Mouse (Mus musculus) neural tube, embryonic 13.5 days (tissue): Measurements from ENCODE around the gene Sema6c. TPM values are rescaled to one million over a fixed set of nuclear protein-coding genes. Genes with fewer than 3 reads are reported as not detected.
A peak's percentile ranks its signal among the peaks of the same experiment; 100 is the strongest.
"Not testable (repeated sequence)": the region's sequence is repeated elsewhere in the genome, so short reads cannot be mapped to it uniquely, and the experiment has no call there.

Experiments
- ATAC-seq: fragments of 200-750 bp; cut with Nextera tagmentation; 2 replicates; pipeline ENCODE4 v1.8.0; 2017; ENCODE audit warnings: low read depth, mild to moderate bottlenecking, moderate TSS enrichment, moderate library complexity
- H3K27ac ChIP-seq: fragments of 300-500 bp; sonication (generic); replicated peaks from 2 replicates; pipeline ENCODE4 v1.5.1; 2015; ENCODE audit warnings: moderate library complexity, mild to moderate bottlenecking, inconsistent platforms
- H3K27me3 ChIP-seq: fragments of 300-500 bp; sonication (generic); 2 replicates; pipeline ENCODE4 v1.6.1; 2015; ENCODE audit warnings: mild to moderate bottlenecking, inconsistent platforms
- H3K36me3 ChIP-seq: fragments of 300-500 bp; sonication (generic); 2 replicates; pipeline ENCODE4 v1.6.1; 2015; ENCODE audit warnings: mild to moderate bottlenecking, inconsistent platforms
- H3K4me1 ChIP-seq: fragments of 300-500 bp; sonication (generic); replicated peaks from 2 replicates; pipeline ENCODE4 v1.6.1; 2015; ENCODE audit warnings: inconsistent platforms
- H3K4me2 ChIP-seq: fragments of 300-500 bp; sonication (generic); 2 replicates; pipeline ENCODE4 v1.6.1; 2015; ENCODE audit warnings: inconsistent platforms, mild to moderate bottlenecking, moderate library complexity
- H3K4me3 ChIP-seq: fragments of 300-500 bp; sonication (generic); 2 replicates; pipeline ENCODE4 v1.5.1; 2015; ENCODE audit warnings: mild to moderate bottlenecking, inconsistent platforms
- H3K9ac ChIP-seq: fragments of 300-500 bp; sonication (generic); 2 replicates; pipeline ENCODE4 v1.6.1; 2015; ENCODE audit warnings: moderate library complexity, mild to moderate bottlenecking, inconsistent platforms
- H3K9me3 ChIP-seq: fragments of 300-500 bp; sonication (generic); 2 replicates; pipeline ENCODE4 v1.6.1; 2016; ENCODE audit warnings: inconsistent platforms
- whole genome bisulfite sequencing: fragments of 180-500 bp; shearing (Covaris S2); methylation state at CpG from one replicate; pipeline ENCODE4 v1.1.7; 2015; 5-methylcytosine and 5-hydroxymethylcytosine counted together
- polyA plus RNA-seq: library from polyadenylated mRNA; unstranded; fragments of >200 nt; fragmentation: Nextera tagmentation; extraction: Ambion mirVana; gene quantifications from 2 replicates; pipeline ENCODE4 v1.2.1, GENCODE M21; 2015

Gene Sema6c
- 33.8 and 34.3 TPM in 2 replicates for polyA plus RNA-seq

DNA sequence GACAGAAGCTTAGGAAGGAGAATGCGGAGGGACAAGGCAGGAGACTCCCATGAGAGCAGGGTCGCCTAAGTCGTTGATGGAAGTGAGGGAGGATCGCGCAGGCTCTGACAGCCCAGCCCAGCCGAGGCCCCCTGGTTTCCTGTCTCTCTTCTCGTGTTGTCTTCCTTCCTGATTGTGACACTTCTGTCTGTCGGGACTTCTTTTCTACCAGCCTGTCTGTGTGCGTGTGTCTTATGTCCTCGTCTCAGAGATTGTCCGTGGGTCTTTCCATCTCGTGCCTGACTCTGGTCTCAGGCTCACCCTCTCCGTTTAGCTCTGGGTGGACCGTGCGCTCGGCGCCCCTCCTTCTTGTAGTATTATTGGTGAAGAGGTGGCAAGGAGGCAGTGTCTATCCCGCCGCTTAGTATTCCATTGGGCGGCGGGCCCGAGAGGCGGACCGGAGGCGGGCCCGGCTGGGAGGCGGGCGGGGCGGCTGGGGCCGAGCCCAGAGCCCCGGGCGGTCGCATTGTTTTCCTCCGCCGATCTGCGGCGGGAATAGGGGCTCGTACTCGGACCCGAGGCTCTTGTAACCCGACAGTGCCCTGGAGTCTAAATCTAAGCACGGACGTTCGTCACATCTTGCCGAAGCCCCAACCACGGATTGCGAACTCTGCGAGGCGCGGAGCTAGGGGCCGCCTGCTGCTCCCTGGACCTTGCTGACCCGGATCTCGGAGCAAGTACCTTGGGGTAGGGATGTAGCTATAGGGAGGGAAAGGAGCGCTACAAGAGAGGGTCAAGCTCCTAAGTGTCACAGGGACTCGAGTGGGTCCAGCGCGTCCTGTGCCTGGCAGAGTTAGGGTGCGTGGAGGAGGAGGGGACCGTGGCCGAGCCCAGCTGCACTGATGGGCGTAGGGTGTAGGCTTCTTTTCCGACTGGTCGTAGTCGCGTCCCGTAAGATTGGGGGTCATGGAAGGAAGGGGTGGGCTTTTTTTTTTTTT, at the start of gene Sema6c:
Sema6c (plus strand) TSS at position 471 of the 977 bp plus-strand sequence.
- Histone ChIP-seq H3K36me3 (peaks cover 20% of the 10 kb centered on the region), H3K4me1 (peaks cover 46% of the 10 kb centered on the region), H3K4me3 (peak within 1 kb of the TSS; percentile 91), H3K9ac (peak within 1 kb of the TSS; percentile 97), H3K27me3 (no peaks in the 10 kb centered on the region), H3K4me2 (peak within 1 kb of the TSS; percentile 84), H3K9me3 (no peaks in the 10 kb centered on the region), H3K27ac (peak within 1 kb of the TSS; percentile 89)
- peak; percentile 96 for ATAC-seq
- WGBS = under 1% methylated on average over 66 of the region's 66 CpGs

DNA sequence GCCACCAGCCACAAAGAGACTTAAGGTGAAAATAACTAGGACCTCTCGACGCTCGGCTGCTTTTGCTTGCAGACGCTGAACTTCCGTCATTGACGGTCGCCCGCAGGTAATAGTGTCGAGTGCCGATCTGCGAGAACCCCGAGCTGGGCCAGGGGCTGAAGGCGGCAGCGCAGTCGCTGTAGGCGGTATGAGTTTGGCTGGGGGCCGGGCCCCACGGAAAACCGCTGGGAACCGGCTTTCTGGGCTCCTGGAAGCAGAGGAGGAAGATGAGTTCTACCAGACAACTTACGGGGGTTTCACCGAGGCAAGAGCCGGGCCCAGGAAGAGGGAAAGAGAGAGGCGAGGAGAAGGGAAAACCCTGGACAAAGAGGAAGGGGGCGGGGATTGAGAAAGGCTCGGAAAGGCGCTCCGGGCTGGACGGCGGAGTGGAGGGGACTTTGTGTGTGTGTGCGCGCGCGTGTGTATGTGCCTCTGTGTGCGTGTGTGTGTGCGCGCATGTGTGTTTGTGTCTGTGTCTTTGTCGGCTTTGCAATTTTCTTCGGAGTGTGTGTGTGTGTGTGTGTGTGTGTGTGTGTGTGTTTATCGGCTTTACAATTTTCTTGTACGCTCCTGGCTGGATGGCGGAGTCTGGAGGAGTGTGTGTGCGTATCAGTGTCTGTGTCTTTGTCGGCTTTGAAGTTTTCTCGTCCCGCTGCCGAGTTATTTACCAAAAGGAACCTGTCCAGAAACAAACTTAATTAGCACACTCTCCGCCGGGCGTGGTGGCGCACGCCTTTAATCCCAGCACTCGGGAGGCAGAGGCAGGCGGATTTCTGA, 49.1 kb upstream of the Sema6c start, which contains the start of gene Vps72:
Vps72 (plus strand) TSS at position 112 of the 816 bp plus-strand sequence.
- peak; percentile 57 for ATAC-seq
- Histone ChIP-seq H3K27ac (peak within 1 kb of the TSS; percentile 98), H3K9ac (peak within 1 kb of the TSS; percentile 90), H3K9me3 (no peaks in the 10 kb centered on the region), H3K4me1 (peaks cover 19% of the 10 kb centered on the region), H3K4me2 (peak within 1 kb of the TSS; percentile 54), H3K27me3 (no peaks in the 10 kb centered on the region), H3K36me3 (peaks cover 17% of the 10 kb centered on the region), H3K4me3 (peak within 1 kb of the TSS; percentile 81)
- WGBS = under 1% methylated on average over 54 of the region's 54 CpGs

DNA sequence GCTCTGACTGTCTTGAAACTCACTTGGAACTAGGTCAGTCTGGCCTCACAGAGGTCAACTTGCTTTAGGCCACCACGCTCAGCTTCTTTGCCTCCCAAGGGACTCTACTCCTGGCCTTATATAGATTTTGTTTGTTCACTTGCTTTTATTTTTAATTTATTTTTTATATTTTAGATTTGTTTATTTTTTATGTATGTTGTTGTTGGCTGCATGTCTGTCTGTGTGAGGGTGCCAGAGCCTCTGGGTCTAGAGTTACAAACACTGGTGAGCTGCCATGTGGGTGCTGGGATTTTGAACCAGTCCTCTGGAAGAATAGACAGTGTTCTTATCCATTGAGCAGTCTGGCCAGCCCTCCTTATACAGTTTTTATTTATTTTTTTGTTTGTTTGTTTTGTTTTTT, 47.5 kb upstream of the Sema6c start:
- Histone ChIP-seq H3K36me3 (peaks cover 31% of the 10 kb centered on the region), H3K9ac (0 out of 2 replicates have a peak overlapping the region, but pooled peaks have one; percentile 13), H3K27me3 (no peaks in the 10 kb centered on the region), H3K4me2 (peak overlapping the region; percentile 54), H3K27ac (no peak overlapping the region), H3K9me3 (no peaks in the 10 kb centered on the region), H3K4me1 (peaks cover 19% of the 10 kb centered on the region), H3K4me3 (peak overlapping the region; percentile 81)
- 84% methylated on average over 1 of the region's 1 CpGs for WGBS
- ATAC-seq = no peak

DNA sequence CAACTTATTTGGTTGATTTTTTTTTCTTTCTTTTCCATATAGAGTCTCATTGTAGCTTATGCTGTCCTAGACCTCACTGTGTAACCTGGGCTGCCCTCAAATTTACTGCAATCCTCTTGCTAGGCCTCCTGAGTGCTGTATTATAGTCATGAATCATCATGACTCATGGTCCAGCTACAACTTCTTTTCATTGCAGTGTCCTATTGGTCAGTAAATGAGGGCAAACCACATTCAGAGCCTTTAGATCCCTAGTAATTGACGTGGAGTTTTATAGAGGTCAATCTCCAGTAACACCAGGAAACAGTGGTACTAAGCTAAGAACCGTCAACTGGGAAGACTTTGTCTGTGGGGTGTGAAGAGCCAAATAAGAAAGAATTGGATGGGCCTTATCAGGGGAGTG, 42.5 kb upstream of the Sema6c start:
- H3K9me3 ChIP-seq = no peaks in the 10 kb centered on the region
- ATAC-seq = no peak
- no peak overlapping the region for H3K27ac ChIP-seq
- WGBS = 58% methylated on average over 2 of the region's 2 CpGs
- H3K36me3 ChIP-seq = peaks cover 81% of the 10 kb centered on the region
- H3K4me2 ChIP-seq = no peak overlapping the region
- no peak overlapping the region for H3K4me3 ChIP-seq
- H3K4me1 ChIP-seq = peaks cover 9% of the 10 kb centered on the region
- no peak overlapping the region for H3K9ac ChIP-seq
- H3K27me3 ChIP-seq = no peaks in the 10 kb centered on the region

DNA sequence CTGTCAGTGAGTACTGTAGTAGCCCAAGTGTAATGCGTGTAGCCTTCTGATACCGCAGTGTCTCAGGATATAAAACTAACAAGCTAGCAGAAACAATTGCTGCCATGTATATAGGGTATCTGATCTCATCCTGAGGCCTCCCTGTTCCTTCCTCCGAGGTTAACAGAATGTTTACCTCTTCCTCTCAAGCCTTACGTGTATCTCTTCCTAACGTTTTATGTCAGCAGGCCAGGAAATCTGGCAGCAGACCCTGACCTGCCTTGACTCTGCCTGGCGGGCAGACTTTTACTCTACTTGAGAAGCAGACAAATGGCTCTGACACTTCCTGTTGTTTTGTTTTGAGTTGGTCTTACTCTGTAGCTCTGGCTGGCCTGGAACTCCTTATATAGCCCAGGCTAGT, 38.7 kb upstream of the Sema6c start:
- 84% methylated on average over 6 of the region's 6 CpGs for WGBS
- peaks cover 16% of the 10 kb centered on the region for H3K4me1 ChIP-seq
- ATAC-seq = no peak
- no peaks in the 10 kb centered on the region for H3K9me3 ChIP-seq
- H3K4me3 ChIP-seq = no peak overlapping the region
- H3K4me2 ChIP-seq = no peak overlapping the region
- H3K27ac ChIP-seq = peak overlapping the region; percentile 56
- H3K27me3 ChIP-seq = no peaks in the 10 kb centered on the region
- H3K9ac ChIP-seq = no peak overlapping the region
- H3K36me3 ChIP-seq = peaks cover 67% of the 10 kb centered on the region

DNA sequence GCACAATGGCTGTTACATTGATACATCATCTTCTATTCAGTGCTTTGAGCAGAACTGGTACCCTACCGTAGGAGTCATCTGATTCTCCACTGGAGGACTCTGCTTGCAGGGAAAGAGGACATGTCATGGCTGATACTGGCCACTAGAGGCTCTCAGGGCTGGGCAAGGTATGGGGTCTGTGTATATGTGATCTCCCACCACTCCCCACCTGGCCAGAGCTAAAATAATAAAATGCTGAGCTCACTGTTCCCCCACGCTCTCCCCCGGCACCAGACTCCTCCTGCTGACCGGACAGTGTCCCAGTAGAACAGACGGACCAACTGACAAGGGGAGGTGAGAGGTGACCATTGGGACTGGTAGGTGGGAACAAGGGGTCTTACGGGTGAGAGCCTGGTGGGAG, 36.0 kb upstream of the Sema6c start, which contains the start of gene Tmod4:
Tmod4 (plus strand) TSS at position 231 of the 400 bp plus-strand sequence.
- H3K4me2 ChIP-seq = no peak within 1 kb of the TSS
- H3K9ac ChIP-seq = 0 out of 2 replicates have a peak within 1 kb of the TSS, but pooled peaks have one; percentile 12
- H3K27me3 ChIP-seq = no peaks in the 10 kb centered on the region
- H3K9me3 ChIP-seq = no peaks in the 10 kb centered on the region
- H3K36me3 ChIP-seq = peaks cover 48% of the 10 kb centered on the region
- H3K4me1 ChIP-seq = peaks cover 20% of the 10 kb centered on the region
- no peak within 1 kb of the TSS for H3K4me3 ChIP-seq
- ATAC-seq = no peak
- 65% methylated on average over 6 of the region's 6 CpGs for WGBS
- H3K27ac ChIP-seq = peak within 1 kb of the TSS; percentile 54; the same call in 1 of the 2 replicates

DNA sequence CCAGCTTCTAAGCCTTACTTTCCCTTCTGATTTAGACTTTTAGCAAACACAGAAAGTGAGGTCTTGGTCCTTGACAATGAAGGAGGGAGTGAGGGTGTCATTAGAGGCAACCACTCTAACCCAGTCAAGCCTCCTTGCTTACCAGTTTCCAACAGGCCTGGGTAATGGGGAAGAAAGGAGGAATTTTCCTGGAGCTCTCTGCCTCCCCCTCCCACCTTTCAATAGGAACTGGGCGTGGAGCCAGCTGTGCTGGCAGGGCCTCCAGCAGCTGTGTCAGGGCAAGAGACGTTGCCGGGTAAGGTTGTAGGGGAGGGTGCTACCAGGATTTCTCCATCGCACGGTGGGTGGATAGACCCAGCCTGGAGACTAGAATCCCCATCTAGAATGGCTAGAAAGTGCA, 35.3 kb upstream of the Sema6c start:
- peak; percentile 36; the same call in 1 of the 2 replicates for ATAC-seq
- H3K27ac ChIP-seq = peak overlapping the region; percentile 54; the same call in 1 of the 2 replicates
- H3K27me3 ChIP-seq = no peaks in the 10 kb centered on the region
- H3K36me3 ChIP-seq = peaks cover 48% of the 10 kb centered on the region
- H3K9ac ChIP-seq = 0 out of 2 replicates have a peak overlapping the region, but pooled peaks have one; percentile 12
- peaks cover 27% of the 10 kb centered on the region for H3K4me1 ChIP-seq
- no peak overlapping the region for H3K4me2 ChIP-seq
- H3K9me3 ChIP-seq = no peaks in the 10 kb centered on the region
- 20% methylated on average over 5 of the region's 5 CpGs for WGBS
- H3K4me3 ChIP-seq = no peak overlapping the region

DNA sequence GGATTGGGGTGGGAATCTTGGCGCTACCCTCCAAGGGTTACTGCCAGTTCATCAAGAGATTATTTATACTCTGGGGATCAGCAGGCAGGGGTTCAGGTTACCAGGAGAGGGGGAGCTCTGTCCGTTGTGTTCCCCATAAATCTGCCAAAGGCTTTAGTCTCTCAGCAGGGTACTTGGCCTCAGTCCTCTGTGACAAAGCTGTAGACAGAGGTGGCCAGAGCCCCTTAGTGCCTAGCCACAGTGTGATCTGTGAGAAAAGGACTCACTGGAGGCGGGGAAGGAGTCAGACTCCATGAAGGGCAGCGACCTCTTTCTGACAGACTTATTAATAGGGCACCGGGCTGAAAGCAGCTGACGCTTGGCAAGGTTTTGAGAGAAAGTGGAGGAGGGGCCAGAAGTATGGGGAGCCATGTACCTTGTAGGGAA, 31.0 kb upstream of the Sema6c start:
- H3K4me2 ChIP-seq = no peak overlapping the region
- H3K27me3 ChIP-seq = no peaks in the 10 kb centered on the region
- 0 out of 2 replicates have a peak overlapping the region, but pooled peaks have one; percentile 54 for H3K27ac ChIP-seq
- no peak for ATAC-seq
- peaks cover 27% of the 10 kb centered on the region for H3K36me3 ChIP-seq
- no peaks in the 10 kb centered on the region for H3K9me3 ChIP-seq
- 17% methylated on average over 6 of the region's 6 CpGs for WGBS
- peak overlapping the region; percentile 47; the same call in 1 of the 2 replicates for H3K9ac ChIP-seq
- no peak overlapping the region for H3K4me3 ChIP-seq
- H3K4me1 ChIP-seq = peaks cover 36% of the 10 kb centered on the region

DNA sequence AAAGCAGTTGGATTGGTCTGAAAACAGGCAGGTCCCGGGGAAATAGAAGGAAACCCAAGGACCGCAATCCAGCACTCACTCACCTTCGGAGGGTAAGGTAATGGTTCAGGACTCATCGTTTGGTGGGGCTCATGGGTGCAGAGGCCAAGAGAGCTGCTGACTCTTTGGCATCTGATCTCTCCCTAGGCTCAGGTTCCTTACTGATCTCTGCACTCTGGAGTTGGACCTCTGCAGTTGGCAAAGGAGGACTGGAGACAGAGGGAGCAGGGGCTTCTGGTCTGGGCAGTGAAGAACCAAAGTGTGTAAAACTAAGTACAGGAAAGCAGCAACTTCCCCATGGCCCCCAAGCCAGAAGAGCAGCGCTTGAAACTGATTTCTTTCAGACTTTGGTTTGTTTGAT, 30.2 kb upstream of the Sema6c start:
- peaks cover 31% of the 10 kb centered on the region for H3K4me1 ChIP-seq
- H3K36me3 ChIP-seq = peaks cover 27% of the 10 kb centered on the region
- WGBS = 84% methylated on average over 5 of the region's 5 CpGs
- no peak overlapping the region for H3K4me2 ChIP-seq
- no peak for ATAC-seq
- H3K9me3 ChIP-seq = no peaks in the 10 kb centered on the region
- peak overlapping the region; percentile 26; the same call in 1 of the 2 replicates for H3K9ac ChIP-seq
- H3K4me3 ChIP-seq = no peak overlapping the region
- H3K27me3 ChIP-seq = no peaks in the 10 kb centered on the region
- H3K27ac ChIP-seq = no peak overlapping the region; the same call in 1 of the 2 replicates

DNA sequence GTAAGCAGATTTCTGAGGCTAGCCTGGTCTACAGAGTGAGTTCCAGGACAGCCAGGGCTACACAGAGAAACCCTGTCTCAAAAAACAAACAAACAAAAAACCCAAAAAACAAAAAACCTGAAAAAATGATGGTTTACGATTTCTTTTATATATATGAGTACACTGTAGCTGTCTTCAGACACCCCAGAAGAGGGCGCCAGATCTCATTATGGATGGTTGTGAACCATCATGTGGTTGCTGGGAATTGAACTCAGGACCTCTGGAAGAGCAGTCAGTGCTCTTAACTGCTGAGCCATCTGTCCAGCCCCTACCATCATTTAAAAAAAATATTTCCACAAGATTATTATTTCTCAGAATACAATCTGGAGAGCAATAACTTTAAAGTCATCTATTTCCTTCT, 27.9 kb upstream of the Sema6c start:
- H3K27ac ChIP-seq, H3K9ac ChIP-seq, H3K27me3 ChIP-seq, ATAC-seq, H3K4me2 ChIP-seq, H3K9me3 ChIP-seq, H3K4me3 ChIP-seq: not testable (repeated sequence)
- Histone ChIP-seq H3K4me1 (peaks cover 44% of the 10 kb centered on the region), H3K36me3 (peaks cover 27% of the 10 kb centered on the region)
- 94% methylated on average over 2 of the region's 2 CpGs for WGBS

DNA sequence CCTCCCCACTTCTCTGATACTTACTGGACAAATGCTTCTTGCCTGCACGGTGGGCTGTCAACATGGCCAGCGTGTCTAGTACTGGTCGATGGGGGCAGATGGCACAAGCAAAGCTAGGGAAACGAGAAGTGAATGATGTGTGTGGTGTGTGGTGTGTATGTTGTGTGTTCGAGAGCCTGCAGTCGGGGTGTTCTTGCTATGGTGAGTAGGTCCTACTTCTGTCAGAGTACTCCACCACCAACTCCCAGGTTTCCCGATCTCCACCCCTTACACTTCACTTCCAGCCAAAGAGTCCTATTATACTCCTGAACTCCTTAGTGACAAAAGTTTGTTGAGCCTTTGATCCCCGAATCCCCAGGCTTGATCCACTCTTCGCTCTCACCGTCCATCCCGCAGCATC, 27.1 kb upstream of the Sema6c start:
- Histone ChIP-seq H3K4me3 (peak overlapping the region; percentile 70), H3K9me3 (no peaks in the 10 kb centered on the region), H3K9ac (peak overlapping the region; percentile 86), H3K27ac (peak overlapping the region; percentile 84), H3K36me3 (peaks cover 31% of the 10 kb centered on the region), H3K4me1 (peaks cover 44% of the 10 kb centered on the region), H3K4me2 (peak overlapping the region; percentile 89), H3K27me3 (no peaks in the 10 kb centered on the region)
- ATAC-seq = peak; percentile 9; the same call in 1 of the 2 replicates
- 64% methylated on average over 11 of the region's 11 CpGs for WGBS
